Mouse (Mus musculus) lung, adult 2 months (tissue): ENCODE measurements around the gene Gm10840. TPM values are rescaled to one million over a fixed set of nuclear protein-coding genes. Genes with fewer than 3 reads are reported as not detected.
A peak's percentile ranks its signal among the peaks of the same experiment; 100 is the strongest.

ENCODE experiments used
- DNase-seq: peaks from one replicate; pipeline ENCODE4 v3.0.0; 2022
- H3K4me1 ChIP-seq: fragments of 200-500 bp; 2 replicates; pipeline ENCODE4 v1.6.1; 2011; ENCODE audit warnings: low read length; ENCODE audit not compliant: control insufficient read depth, insufficient read depth
- H3K4me3 ChIP-seq: fragments of 200-500 bp; replicated peaks from 2 replicates; pipeline ENCODE3; 2011; ENCODE audit warnings: low read depth, mild to moderate bottlenecking, control low read depth, low read length; ENCODE audit errors: extremely low read depth
- CTCF ChIP-seq: fragments of 200-500 bp; IDR thresholded peaks from 2 replicates; pipeline ENCODE4 v1.5.1; 2011; ENCODE audit warnings: mild to moderate bottlenecking, low read length, control low read depth; ENCODE audit not compliant: insufficient read depth
- POLR2A ChIP-seq: fragments of 200-500 bp; IDR thresholded peaks from 2 replicates; pipeline ENCODE4 v1.6.1; 2011; ENCODE audit warnings: low read depth, mild to moderate bottlenecking, control low read depth, low read length, borderline replicate concordance; ENCODE audit errors: extremely low read depth
- WGBS: fragments of 180-500 bp; shearing (Covaris S2); methylation state at CpG from one replicate; pipeline ENCODE4 v1.1.7; 2018; 5-methylcytosine and 5-hydroxymethylcytosine counted together
- polyA plus RNA-seq: library from polyadenylated mRNA; depleted of rRNA; stranded (reverse); fragments of >200 nt; gene quantifications from 2 replicates; pipeline ENCODE4 v1.2.3, GENCODE M21; 2012

The Gm10840 gene
- polyA plus RNA-seq, 1 experiment, result not detected

DNA sequence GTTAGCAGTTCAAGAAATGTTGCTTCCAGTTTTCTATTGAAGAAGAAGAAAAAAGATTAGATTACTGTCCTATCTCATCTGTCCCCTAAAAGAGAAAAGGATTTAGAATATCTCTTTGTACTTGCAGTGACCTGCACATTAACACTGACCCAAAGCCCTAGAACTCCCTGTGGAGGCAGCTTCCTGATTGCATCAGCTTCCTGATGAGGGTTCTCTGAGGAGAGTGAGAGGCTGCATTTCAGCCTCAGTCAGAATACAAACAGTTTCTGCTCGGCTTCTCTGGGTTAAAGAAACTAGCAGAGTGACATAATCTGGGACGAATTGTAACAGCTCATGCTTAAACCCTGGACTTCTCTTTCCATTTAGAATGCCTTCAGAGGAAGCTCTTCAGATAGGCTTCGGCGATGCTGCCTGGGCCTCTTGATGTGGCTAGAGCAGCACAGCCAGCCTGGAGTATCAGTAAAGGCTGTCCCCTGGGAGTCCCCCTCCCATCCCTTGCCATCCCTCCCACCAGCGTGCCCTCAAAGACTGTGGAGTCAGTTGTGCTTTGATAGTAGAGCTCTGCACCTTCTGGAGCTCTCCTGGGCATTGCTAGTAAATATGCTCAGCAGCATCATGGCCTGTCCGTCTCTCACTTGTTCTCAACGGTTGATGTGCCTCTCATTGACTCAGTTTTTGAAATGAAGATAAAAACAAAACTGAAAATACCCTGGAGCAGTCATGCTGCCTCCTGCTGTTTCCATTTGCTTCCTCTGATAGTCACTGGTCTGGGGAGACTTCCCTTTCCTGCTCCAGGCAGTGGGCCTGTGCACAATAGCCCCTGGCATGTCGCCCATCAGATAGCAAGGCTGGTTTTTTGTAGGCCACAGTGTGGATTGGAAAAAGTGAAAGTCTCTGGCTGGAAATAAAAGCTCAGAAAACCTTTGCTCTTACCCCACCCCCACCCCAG, 25.8 kb upstream of the Gm10840 start:
- Histone ChIP-seq H3K4me1 (peaks cover 10% of the 10 kb centered on the region), H3K4me3 (peak overlapping the region; percentile 51)
- DNase-seq, result peak; percentile 84
- TF ChIP-seq POLR2A, result no peak
- TF ChIP-seq CTCF, result 0 out of 2 replicates have a peak, but pooled peaks have one; percentile 24
- 7% methylated on average over 8 of the region's 8 CpGs for WGBS

GRCm38 (mm10) chr11:106151219-106151618, 9.4 kb upstream of the Gm10840 start:
- Histone ChIP-seq H3K4me1 (peaks cover under 1% of the 10 kb centered on the region; the same call in 1 of the 2 replicates), H3K4me3 (no peak overlapping the region)
- DNase-seq, result no peak
- TF ChIP-seq CTCF (no peak), POLR2A (no peak)
- WGBS, result 84% methylated on average over 3 of the region's 3 CpGs

GRCm38 (mm10) chr11:106152132-106152531, 8.5 kb upstream of the Gm10840 start:
- TF ChIP-seq POLR2A, result no peak
- TF ChIP-seq CTCF, result no peak
- no peak overlapping the region for H3K4me3 ChIP-seq
- DNase-seq, result no peak
- H3K4me1 ChIP-seq, result peaks cover 2% of the 10 kb centered on the region; the same call in 1 of the 2 replicates
- WGBS, result 72% methylated on average over 8 of the region's 8 CpGs

GRCm38 (mm10) chr11:106154091-106154490, 6.6 kb upstream of the Gm10840 start:
- 60% methylated on average over 5 of the region's 5 CpGs for WGBS
- peaks cover 12% of the 10 kb centered on the region for H3K4me1 ChIP-seq
- no peak for DNase-seq
- TF ChIP-seq CTCF (no peak), POLR2A (no peak)
- H3K4me3 ChIP-seq, result no peak overlapping the region

- TF ChIP-seq POLR2A (no peak), CTCF (no peak)
- no peak overlapping the region for H3K4me3 ChIP-seq
- H3K4me1 ChIP-seq, result peaks cover 14% of the 10 kb centered on the region
- WGBS, result 68% methylated on average over 2 of the region's 2 CpGs
- DNase-seq, result no peak
Observed at GRCm38 (mm10) chr11:106154770-106155169, 5.9 kb upstream of the Gm10840 start.

GRCm38 (mm10) chr11:106155761-106156160, 4.9 kb upstream of the Gm10840 start:
- Histone ChIP-seq H3K4me1 (peaks cover 14% of the 10 kb centered on the region), H3K4me3 (no peak overlapping the region)
- TF ChIP-seq POLR2A (no peak), CTCF (no peak)
- 36% methylated on average over 3 of the region's 3 CpGs for WGBS
- DNase-seq, result no peak

DNA sequence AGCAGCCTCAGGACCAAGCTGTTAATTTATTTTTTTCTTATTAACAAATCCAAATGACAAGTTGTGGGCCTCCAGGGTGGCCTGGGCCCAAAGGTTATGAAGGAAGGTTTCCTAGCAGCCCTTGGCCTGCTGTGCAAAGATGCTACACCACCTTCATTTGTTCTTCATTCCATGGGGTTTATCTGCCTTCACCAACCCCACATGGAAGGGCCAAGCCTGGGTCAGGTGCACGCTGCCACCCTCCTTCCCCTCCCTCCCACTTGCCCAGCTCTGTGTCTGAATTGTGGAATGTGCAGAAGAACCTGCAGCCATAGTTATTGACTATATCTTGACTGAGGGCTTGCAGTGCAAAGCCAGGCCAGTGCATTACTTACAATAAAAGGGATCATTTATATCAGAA, 4.4 kb upstream of the Gm10840 start:
- 56% methylated on average over 1 of the region's 1 CpGs for WGBS
- no peak for TF ChIP-seq CTCF
- no peak for TF ChIP-seq POLR2A
- Histone ChIP-seq H3K4me1 (peaks cover 17% of the 10 kb centered on the region), H3K4me3 (no peak overlapping the region)
- no peak for DNase-seq

GRCm38 (mm10) chr11:106157154-106157553, 3.5 kb upstream of the Gm10840 start:
- no peak for TF ChIP-seq CTCF
- TF ChIP-seq POLR2A, result peak; percentile 5; the same call in 1 of the 2 replicates
- DNase-seq, result no peak
- Histone ChIP-seq H3K4me3 (no peak overlapping the region), H3K4me1 (peaks cover 18% of the 10 kb centered on the region)
- WGBS, result 65% methylated on average over 7 of the region's 7 CpGs

- no peak for DNase-seq
- WGBS, result 47% methylated on average over 14 of the region's 14 CpGs
- H3K4me3 ChIP-seq, result peak overlapping the region; percentile 78
- peak; percentile 24; the same call in 1 of the 2 replicates for TF ChIP-seq POLR2A
- TF ChIP-seq CTCF, result peak; percentile 57
- H3K4me1 ChIP-seq, result peaks cover 21% of the 10 kb centered on the region
Observed at GRCm38 (mm10) chr11:106158081-106158929, 2.3 kb upstream of the Gm10840 start.

DNA sequence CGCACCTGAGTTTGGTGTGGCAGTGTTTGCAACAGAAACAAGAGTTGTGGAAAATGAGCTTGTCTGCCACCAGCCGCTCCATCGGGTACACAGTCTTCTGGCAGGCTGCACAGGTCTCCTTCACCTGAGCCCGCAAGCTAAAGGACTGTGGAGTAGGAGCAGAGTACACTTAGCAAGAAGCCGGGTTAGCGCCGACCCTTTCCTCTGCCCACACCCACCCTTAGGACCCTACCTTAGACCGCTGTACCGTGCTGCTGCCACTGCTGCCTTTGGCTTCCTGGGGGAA, 1.8 kb upstream of the Gm10840 start:
- no peak for DNase-seq
- WGBS, result 25% methylated on average over 9 of the region's 9 CpGs
- H3K4me3 ChIP-seq, result peak overlapping the region; percentile 78
- H3K4me1 ChIP-seq, result peaks cover 25% of the 10 kb centered on the region
- TF ChIP-seq CTCF (no peak), POLR2A (no peak)
